Mouse (Mus musculus) hindbrain, postnatal 0 days (tissue): ENCODE results near the gene Trim2. TPM values are rescaled to one million over a fixed set of nuclear protein-coding genes. Genes with fewer than 3 reads are reported as not detected.
A peak's percentile ranks its signal among the peaks of the same experiment; 100 is the strongest.

Source experiments
- ATAC-seq: fragments of 200-750 bp; cut with Nextera tagmentation; 2 replicates; pipeline ENCODE4 v1.8.0; 2017; ENCODE audit warnings: mild to moderate bottlenecking, moderate TSS enrichment, moderate library complexity
- DNase-seq: peaks from one replicate; pipeline ENCODE4 v3.0.0-alpha.2; 2015; ENCODE audit warnings: low spot score
- H3K27ac ChIP-seq: fragments of 300-500 bp; sonication (generic); 2 replicates; pipeline ENCODE4 v1.5.1; 2014; ENCODE audit warnings: mild to moderate bottlenecking
- H3K27me3 ChIP-seq: fragments of 300-500 bp; sonication (generic); 2 replicates; pipeline ENCODE4 v1.6.1; 2014; ENCODE audit warnings: low read length, mixed read lengths; ENCODE audit not compliant: insufficient read depth
- H3K36me3 ChIP-seq: fragments of 300-500 bp; sonication (generic); 2 replicates; pipeline ENCODE4 v1.6.1; 2014; ENCODE audit warnings: low read length, mixed read lengths; ENCODE audit not compliant: insufficient read depth
- H3K4me1 ChIP-seq: fragments of 300-500 bp; sonication (generic); 2 replicates; pipeline ENCODE4 v1.6.1; 2014; ENCODE audit warnings: antibody characterized with exemption, low read length, mixed read lengths; ENCODE audit not compliant: insufficient read depth
- H3K4me2 ChIP-seq: fragments of 300-500 bp; sonication (generic); 2 replicates; pipeline ENCODE4 v1.6.1; 2014; ENCODE audit warnings: low read depth, mild to moderate bottlenecking, low read length, moderate library complexity, mixed read lengths
- H3K4me3 ChIP-seq: fragments of 300-500 bp; sonication (generic); 2 replicates; pipeline ENCODE4 v1.5.1; 2014; ENCODE audit warnings: low read length
- H3K9ac ChIP-seq: fragments of 300-500 bp; sonication (generic); replicated peaks from 2 replicates; pipeline ENCODE4 v1.6.1; 2014; ENCODE audit warnings: mild to moderate bottlenecking, low read length, moderate library complexity, mixed read lengths
- H3K9me3 ChIP-seq: fragments of 300-500 bp; sonication (generic); 2 replicates; pipeline ENCODE4 v1.6.1; 2016; ENCODE audit warnings: low read length, mixed read lengths
- CTCF ChIP-seq: IDR thresholded peaks from 2 replicates; pipeline ENCODE4 v1.5.1; 2016; ENCODE audit warnings: antibody characterized with exemption, control low read depth, low read depth
- WGBS: fragments of 180-500 bp; shearing (Covaris S2); extraction: QIAGEN DNeasy Blood & Tissue Kit; methylation state at CpG from one replicate; pipeline ENCODE4 v1.1.7; 2014; 5-methylcytosine and 5-hydroxymethylcytosine counted together
- polyA plus RNA-seq: library from polyadenylated mRNA; unstranded; fragments of >200 nt; fragmentation: Nextera tagmentation; extraction: Ambion mirVana; gene quantifications from 2 replicates; pipeline ENCODE4 v1.2.1, GENCODE M21; 2015
- total RNA-seq: library from RNA; depleted of rRNA; stranded (reverse); fragments of >200 nt; gene quantifications from 2 replicates; pipeline ENCODE4 v1.2.3, GENCODE M21; 2014

Trim2 gene
- total and polyA plus RNA-seq, 2 experiments from 2014 or later: 130 to 236 TPM

GRCm38 (mm10) chr3:84288931-84289330 lies 17.7 kb downstream of the Trim2 start:
- no peaks in the 10 kb centered on the region for H3K9me3 ChIP-seq
- 76% methylated on average over 4 of the region's 4 CpGs for WGBS
- H3K36me3 ChIP-seq: no peaks in the 10 kb centered on the region
- TF ChIP-seq CTCF: no peak
- H3K4me2 ChIP-seq: no peak overlapping the region
- no peak overlapping the region for H3K27ac ChIP-seq
- H3K9ac ChIP-seq: no peak overlapping the region
- no peaks in the 10 kb centered on the region for H3K27me3 ChIP-seq
- ATAC-seq (no peak), DNase-seq (no peak)
- H3K4me3 ChIP-seq: no peak overlapping the region
- 0 out of 2 replicates have a peak, but pooled peaks cover 5% of the 10 kb centered on the region for H3K4me1 ChIP-seq

GRCm38 (mm10) chr3:84287256-84287655 lies 19.4 kb downstream of the Trim2 start:
- WGBS: 73% methylated on average over 3 of the region's 3 CpGs
- no peak for DNase-seq
- H3K36me3 ChIP-seq: no peaks in the 10 kb centered on the region
- no peak overlapping the region for H3K27ac ChIP-seq
- no peaks in the 10 kb centered on the region for H3K27me3 ChIP-seq
- ATAC-seq: no peak
- no peaks in the 10 kb centered on the region for H3K9me3 ChIP-seq
- H3K4me2 ChIP-seq: no peak overlapping the region
- H3K4me3 ChIP-seq: no peak overlapping the region
- H3K4me1 ChIP-seq: 0 out of 2 replicates have a peak, but pooled peaks cover 5% of the 10 kb centered on the region
- TF ChIP-seq CTCF: no peak
- H3K9ac ChIP-seq: no peak overlapping the region

GRCm38 (mm10) chr3:84286311-84286710 lies 20.4 kb downstream of the Trim2 start:
- DNase-seq: no peak
- H3K36me3 ChIP-seq: no peaks in the 10 kb centered on the region
- H3K4me2 ChIP-seq: no peak overlapping the region
- no peak overlapping the region for H3K4me3 ChIP-seq
- H3K27me3 ChIP-seq: no peaks in the 10 kb centered on the region
- H3K27ac ChIP-seq: no peak overlapping the region
- WGBS: 86% methylated on average over 5 of the region's 5 CpGs
- H3K9ac ChIP-seq: no peak overlapping the region
- TF ChIP-seq CTCF: no peak
- no peaks in the 10 kb centered on the region for H3K9me3 ChIP-seq
- 0 out of 2 replicates have a peak, but pooled peaks cover 5% of the 10 kb centered on the region for H3K4me1 ChIP-seq
- ATAC-seq: no peak

DNA sequence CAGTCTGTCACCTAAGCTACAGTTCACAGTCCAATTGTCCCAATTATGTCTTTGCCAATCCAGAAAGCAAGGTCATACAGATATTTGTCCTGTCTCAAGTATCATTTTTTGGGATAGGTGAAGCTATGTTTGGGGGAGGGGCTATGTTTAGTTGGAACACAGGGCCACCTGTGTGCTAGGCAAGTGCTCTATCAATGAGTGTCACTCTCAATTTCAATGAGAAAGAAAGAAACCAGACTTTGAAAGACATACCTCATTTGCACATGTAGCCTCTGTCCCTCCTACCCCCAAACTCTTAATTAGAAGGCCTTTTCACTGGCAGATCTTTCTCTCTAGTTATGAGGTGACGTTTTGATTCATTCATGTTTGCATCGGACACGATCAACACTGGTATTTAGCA lies 21.9 kb downstream of the Trim2 start:
- Histone ChIP-seq H3K36me3 (no peaks in the 10 kb centered on the region), H3K4me2 (no peak overlapping the region), H3K9ac (no peak overlapping the region), H3K27ac (no peak overlapping the region), H3K9me3 (no peaks in the 10 kb centered on the region), H3K27me3 (no peaks in the 10 kb centered on the region), H3K4me3 (no peak overlapping the region), H3K4me1 (0 out of 2 replicates have a peak, but pooled peaks cover 5% of the 10 kb centered on the region)
- 64% methylated on average over 3 of the region's 3 CpGs for WGBS
- TF ChIP-seq CTCF: no peak
- no peak for DNase-seq
- no peak for ATAC-seq

GRCm38 (mm10) chr3:84283524-84283923 lies 23.2 kb downstream of the Trim2 start:
- Histone ChIP-seq H3K27me3 (no peaks in the 10 kb centered on the region), H3K9me3 (no peaks in the 10 kb centered on the region), H3K27ac (no peak overlapping the region), H3K4me3 (no peak overlapping the region), H3K36me3 (no peaks in the 10 kb centered on the region), H3K4me1 (0 out of 2 replicates have a peak, but pooled peaks cover 5% of the 10 kb centered on the region), H3K9ac (no peak overlapping the region), H3K4me2 (no peak overlapping the region)
- WGBS: 69% methylated on average over 8 of the region's 8 CpGs
- DNase-seq (no peak), ATAC-seq (no peak)
- TF ChIP-seq CTCF: no peak

DNA sequence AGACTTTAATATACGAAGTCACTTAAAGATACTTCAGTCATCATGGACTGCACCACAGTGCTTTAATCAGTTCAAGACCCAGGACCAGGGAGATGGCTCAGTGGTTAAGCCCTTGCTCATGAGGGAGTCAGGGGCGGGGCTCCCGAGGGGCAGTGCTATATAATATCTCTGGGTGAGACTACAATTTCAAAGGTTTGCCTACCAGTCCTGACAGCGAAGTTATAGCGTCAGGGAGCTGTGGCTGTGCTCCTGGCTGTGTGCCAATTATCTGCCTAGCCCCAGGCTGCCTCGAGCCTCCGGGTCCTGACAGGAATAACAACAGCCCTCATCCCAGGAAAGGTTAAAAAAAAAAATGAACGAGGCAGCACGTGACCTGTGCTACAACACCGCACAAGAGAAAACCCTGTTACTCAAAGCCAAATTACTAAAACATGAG lies 24.7 kb downstream of the Trim2 start:
- H3K27me3 ChIP-seq: no peaks in the 10 kb centered on the region
- DNase-seq: no peak
- 22% methylated on average over 10 of the region's 10 CpGs for WGBS
- no peaks in the 10 kb centered on the region for H3K36me3 ChIP-seq
- H3K4me3 ChIP-seq: no peak overlapping the region
- H3K4me1 ChIP-seq: 0 out of 2 replicates have a peak, but pooled peaks cover 5% of the 10 kb centered on the region
- no peak for ATAC-seq
- peak overlapping the region; percentile 23; the same call in 1 of the 2 replicates for H3K4me2 ChIP-seq
- H3K27ac ChIP-seq: no peak overlapping the region
- no peaks in the 10 kb centered on the region for H3K9me3 ChIP-seq
- TF ChIP-seq CTCF: no peak
- H3K9ac ChIP-seq: no peak overlapping the region

GRCm38 (mm10) chr3:84278809-84279208 lies 27.9 kb downstream of the Trim2 start:
- Histone ChIP-seq H3K36me3 (no peaks in the 10 kb centered on the region), H3K9me3 (no peaks in the 10 kb centered on the region), H3K27ac (no peak overlapping the region), H3K9ac (no peak overlapping the region), H3K4me1 (no peaks in the 10 kb centered on the region), H3K4me3 (no peak overlapping the region), H3K27me3 (no peaks in the 10 kb centered on the region), H3K4me2 (no peak overlapping the region)
- TF ChIP-seq CTCF: no peak
- no peak for ATAC-seq
- no peak for DNase-seq
- WGBS: 76% methylated on average over 4 of the region's 4 CpGs
